Mouse (Mus musculus): Measurements from ENCODE around the gene Atg14. TPM values are rescaled to one million over a fixed set of nuclear protein-coding genes. Genes with fewer than 3 reads are reported as not detected.

Atg14 gene
- polyA plus RNA-seq, 1 experiment: 8.9 TPM

GRCm38 (mm10) chr14:47578086-47578485, 7.6 kb upstream of the Atg14 start:
- no peak for DNase-seq
- 67% methylated on average over 2 of the region's 2 CpGs for WGBS
- no peak overlapping the region for H3K4me3 ChIP-seq (replicated peaks; ENCODE audit: extremely low read depth, low read depth, low read length)
- TF ChIP-seq CTCF (IDR thresholded peaks at IDR 0.05; ENCODE audit: insufficient read depth, low read length): no peak
- no peaks in the 10 kb centered on the region for H3K4me1 ChIP-seq (ENCODE audit: control insufficient read depth, insufficient read depth, low read length)

- Histone ChIP-seq H3K4me3 (replicated peaks; ENCODE audit: extremely low read depth, low read depth, low read length) (no peak overlapping the region), H3K4me1 (ENCODE audit: control insufficient read depth, insufficient read depth, low read length) (no peaks in the 10 kb centered on the region)
- 61% methylated on average over 4 of the region's 4 CpGs for WGBS
- no peak for DNase-seq
- TF ChIP-seq CTCF (IDR thresholded peaks at IDR 0.05; ENCODE audit: insufficient read depth, low read length) (no peak), POLR2A (IDR thresholded peaks at IDR 0.05; ENCODE audit: borderline replicate concordance, extremely low read depth, low read depth, low read length) (no peak)
Observed at GRCm38 (mm10) chr14:47576687-47577086, 6.2 kb upstream of the Atg14 start.

DNA sequence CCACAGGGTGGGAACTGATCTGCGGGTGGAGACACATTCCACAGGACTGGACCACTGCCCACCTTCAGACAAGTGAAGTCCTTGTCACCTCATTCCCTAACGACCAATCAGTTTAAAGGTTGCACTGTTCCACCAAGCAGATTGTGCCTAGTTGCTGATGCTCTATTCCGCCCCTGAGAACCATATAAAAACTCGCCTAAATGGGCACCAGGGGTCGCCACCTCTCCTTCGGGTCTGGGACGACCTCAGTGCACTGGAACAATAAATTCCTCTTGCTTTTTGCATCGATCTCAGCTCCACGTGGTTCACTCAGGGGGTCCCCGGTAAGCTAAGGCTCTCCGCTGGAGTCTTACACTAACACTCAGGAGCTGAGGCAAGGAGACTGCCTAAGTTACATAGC, 4.3 kb upstream of the Atg14 start:
- Histone ChIP-seq H3K4me1 (ENCODE audit: control insufficient read depth, insufficient read depth, low read length) (no peaks in the 10 kb centered on the region), H3K4me3 (replicated peaks; ENCODE audit: extremely low read depth, low read depth, low read length) (no peak overlapping the region)
- WGBS: 70% methylated on average over 11 of the region's 11 CpGs
- no peak for DNase-seq
- TF ChIP-seq POLR2A (IDR thresholded peaks at IDR 0.05; ENCODE audit: borderline replicate concordance, extremely low read depth, low read depth, low read length): no peak

GRCm38 (mm10) chr14:47572707-47573106, 2.3 kb upstream of the Atg14 start:
- no peak for TF ChIP-seq POLR2A (IDR thresholded peaks at IDR 0.05; ENCODE audit: borderline replicate concordance, extremely low read depth, low read depth, low read length)
- TF ChIP-seq CTCF (IDR thresholded peaks at IDR 0.05; ENCODE audit: insufficient read depth, low read length): no peak
- WGBS: 74% methylated on average over 4 of the region's 4 CpGs

GRCm38 (mm10) chr14:47567962-47568652, 2.3 kb downstream of the Atg14 start:
- DNase-seq: peak; percentile 97

More at GRCm38 (mm10) chr14:47572707-47573106, 2.3 kb upstream of the Atg14 start:
- DNase-seq: no peak
- Histone ChIP-seq H3K4me3 (replicated peaks; ENCODE audit: extremely low read depth, low read depth, low read length) (no peak overlapping the region), H3K4me1 (ENCODE audit: control insufficient read depth, insufficient read depth, low read length) (no peaks in the 10 kb centered on the region)

GRCm38 (mm10) chr14:47563106-47563505, 7.3 kb downstream of the Atg14 start:
- H3K4me1 ChIP-seq (ENCODE audit: control insufficient read depth, insufficient read depth, low read length): no peaks in the 10 kb centered on the region; the same call in 1 of the 2 replicates
- H3K4me3 ChIP-seq (replicated peaks; ENCODE audit: extremely low read depth, low read depth, low read length): no peak overlapping the region
- 83% methylated on average over 4 of the region's 4 CpGs for WGBS
- no peak for TF ChIP-seq CTCF (IDR thresholded peaks at IDR 0.05; ENCODE audit: insufficient read depth, low read length)
- no peak for TF ChIP-seq POLR2A (IDR thresholded peaks at IDR 0.05; ENCODE audit: borderline replicate concordance, extremely low read depth, low read depth, low read length)
- DNase-seq: no peak

More at GRCm38 (mm10) chr14:47567962-47568652, 2.3 kb downstream of the Atg14 start:
- peak; percentile 79; the same call in 1 of the 2 replicates for TF ChIP-seq POLR2A (IDR thresholded peaks at IDR 0.05; ENCODE audit: borderline replicate concordance, extremely low read depth, low read depth, low read length)
- TF ChIP-seq CTCF (IDR thresholded peaks at IDR 0.05; ENCODE audit: insufficient read depth, low read length): no peak
- no peaks in the 10 kb centered on the region; the same call in 1 of the 2 replicates for H3K4me1 ChIP-seq (ENCODE audit: control insufficient read depth, insufficient read depth, low read length)
- WGBS: under 1% methylated on average over 46 of the region's 46 CpGs
- peak overlapping the region; percentile 97 for H3K4me3 ChIP-seq (replicated peaks; ENCODE audit: extremely low read depth, low read depth, low read length)

DNA sequence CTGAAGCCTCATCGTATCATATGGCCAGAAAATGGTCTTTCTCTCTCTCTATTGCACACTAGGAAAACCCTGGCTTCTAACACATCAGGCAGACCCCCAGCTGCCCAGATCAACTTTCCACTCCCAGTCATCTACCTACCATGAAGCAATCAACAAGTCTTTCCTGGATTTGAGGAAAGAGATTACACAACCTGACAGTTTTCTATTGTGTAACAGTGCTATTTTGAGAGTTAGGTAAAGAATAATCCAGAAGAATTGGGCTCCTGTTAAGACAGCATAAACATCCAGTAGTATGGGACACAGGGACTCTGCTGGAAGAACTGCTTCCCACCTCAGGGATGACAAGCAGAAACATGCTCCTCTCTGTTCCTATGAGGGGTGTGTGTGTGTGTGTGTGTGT, 7.9 kb downstream of the Atg14 start:
- no peak for DNase-seq
- 86% methylated on average over 1 of the region's 1 CpGs for WGBS
- Histone ChIP-seq H3K4me1 (ENCODE audit: control insufficient read depth, insufficient read depth, low read length) (no peaks in the 10 kb centered on the region; the same call in 1 of the 2 replicates), H3K4me3 (replicated peaks; ENCODE audit: extremely low read depth, low read depth, low read length) (no peak overlapping the region)
- no peak for TF ChIP-seq POLR2A (IDR thresholded peaks at IDR 0.05; ENCODE audit: borderline replicate concordance, extremely low read depth, low read depth, low read length)
- TF ChIP-seq CTCF (IDR thresholded peaks at IDR 0.05; ENCODE audit: insufficient read depth, low read length): no peak

- no peaks in the 10 kb centered on the region for H3K4me1 ChIP-seq (ENCODE audit: control insufficient read depth, insufficient read depth, low read length)
- TF ChIP-seq POLR2A (IDR thresholded peaks at IDR 0.05; ENCODE audit: borderline replicate concordance, extremely low read depth, low read depth, low read length) (no peak), CTCF (IDR thresholded peaks at IDR 0.05; ENCODE audit: insufficient read depth, low read length) (no peak)
- 73% methylated on average over 2 of the region's 2 CpGs for WGBS
- no peak for DNase-seq
- H3K4me3 ChIP-seq (replicated peaks; ENCODE audit: extremely low read depth, low read depth, low read length): no peak overlapping the region
Observed at GRCm38 (mm10) chr14:47560714-47561113, 9.7 kb downstream of the Atg14 start.

DNA sequence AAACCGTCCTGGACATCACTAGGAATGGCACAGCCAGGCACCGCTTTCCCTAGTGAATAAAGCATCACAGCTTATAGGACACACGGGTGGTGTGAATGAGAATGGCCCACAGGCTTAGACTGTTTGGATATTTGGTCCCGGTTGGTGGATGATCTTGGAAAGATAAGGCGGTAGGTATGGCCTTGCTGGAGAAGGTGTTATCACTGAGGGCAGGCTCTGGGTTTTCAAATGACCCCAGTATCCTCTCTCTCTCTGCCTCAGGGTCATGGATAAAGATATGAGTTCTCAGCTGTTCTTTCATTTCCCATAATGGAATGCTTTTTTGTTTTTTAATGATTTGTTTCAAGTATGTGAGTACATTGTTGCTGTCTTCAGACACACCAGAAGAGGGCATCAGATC, 15.2 kb downstream of the Atg14 start:
- no peak for DNase-seq
- H3K4me3 ChIP-seq (replicated peaks; ENCODE audit: extremely low read depth, low read depth, low read length): no peak overlapping the region
- 94% methylated on average over 5 of the region's 5 CpGs for WGBS
- TF ChIP-seq POLR2A (IDR thresholded peaks at IDR 0.05; ENCODE audit: borderline replicate concordance, extremely low read depth, low read depth, low read length) (no peak), CTCF (IDR thresholded peaks at IDR 0.05; ENCODE audit: insufficient read depth, low read length) (no peak)
- no peaks in the 10 kb centered on the region for H3K4me1 ChIP-seq (ENCODE audit: control insufficient read depth, insufficient read depth, low read length)

GRCm38 (mm10) chr14:47554236-47554635, 16.2 kb downstream of the Atg14 start:
- Histone ChIP-seq H3K4me1 (ENCODE audit: control insufficient read depth, insufficient read depth, low read length) (no peaks in the 10 kb centered on the region), H3K4me3 (replicated peaks; ENCODE audit: extremely low read depth, low read depth, low read length) (no peak overlapping the region)
- no peak for TF ChIP-seq CTCF (IDR thresholded peaks at IDR 0.05; ENCODE audit: insufficient read depth, low read length)
- TF ChIP-seq POLR2A (IDR thresholded peaks at IDR 0.05; ENCODE audit: borderline replicate concordance, extremely low read depth, low read depth, low read length): no peak
- 73% methylated on average over 4 of the region's 4 CpGs for WGBS
- no peak for DNase-seq

Data from lung, adult 2 months (tissue).